Mouse (Mus musculus): ENCODE data around the gene Ppp1cc.
"Not testable (repeated sequence)": the region's sequence is repeated elsewhere in the genome, so short reads cannot be mapped to it uniquely, and the experiment has no call there.

DNA sequence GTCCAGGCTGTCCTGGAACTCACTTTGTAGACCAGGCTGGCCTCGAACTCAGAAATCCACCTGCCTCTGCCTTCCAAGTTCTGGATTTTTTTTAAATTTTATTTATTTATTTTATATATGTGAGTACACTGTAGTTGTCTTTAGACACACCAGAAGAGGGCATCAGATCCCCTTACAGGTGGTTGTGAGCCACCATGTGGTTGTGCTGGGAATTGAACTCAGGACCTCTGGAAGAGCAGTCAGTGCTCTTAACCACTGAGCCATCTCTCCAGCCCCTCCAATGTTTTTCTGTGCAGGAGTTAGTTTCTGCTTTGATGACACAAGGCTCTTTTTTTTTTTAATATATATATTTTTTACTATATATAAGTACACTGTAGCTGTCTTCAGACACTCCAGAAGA is 54.7 kb downstream of the Ppp1cc start:
- not testable (repeated sequence) for TF ChIP-seq POLR2A (IDR thresholded peaks at IDR 0.05; ENCODE audit: low read depth, low read length); CTCF (IDR thresholded peaks at IDR 0.05; ENCODE audit: extremely low read depth, insufficient read length, insufficient replicate concordance, low read depth, low read length)

Measured in small intestine, adult 2 months (tissue).